Mouse (Mus musculus): Measurements from ENCODE around the gene Pex10. TPM values are rescaled to one million over a fixed set of nuclear protein-coding genes. Genes with fewer than 3 reads are reported as not detected.

The Pex10 gene
- total and polyA plus RNA-seq, 2 experiments from 2014 or later: 15.9 to 20.2 TPM

DNA sequence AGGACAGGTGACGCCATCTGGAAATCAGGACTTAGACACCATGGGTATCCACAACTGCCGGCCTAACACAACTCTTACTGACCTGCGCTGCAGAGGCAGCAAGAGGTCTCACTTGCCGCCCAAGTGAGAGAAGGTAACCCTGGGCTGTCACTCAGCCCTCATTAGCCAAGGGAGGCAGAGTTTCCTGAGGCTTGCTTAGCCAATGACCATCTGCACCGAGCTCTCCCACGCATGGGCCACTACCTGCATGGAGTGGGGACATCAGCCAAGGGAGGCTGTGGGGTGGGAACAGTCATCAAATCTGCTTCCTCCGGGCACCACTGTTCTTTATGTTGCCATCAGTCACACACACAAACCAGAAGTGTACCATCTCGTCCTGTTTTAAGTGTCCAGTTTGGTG, 29.2 kb downstream of the Pex10 start:
- 0 out of 2 replicates have a peak, but pooled peaks cover 4% of the 10 kb centered on the region for H3K36me3 ChIP-seq (ENCODE audit: insufficient read depth, low read length)
- DNase-seq (ENCODE audit: low spot score) (no peak), ATAC-seq (no peak)
- no peak overlapping the region for H3K9ac ChIP-seq (replicated peaks; ENCODE audit: low read length)
- no peaks in the 10 kb centered on the region for H3K4me1 ChIP-seq (ENCODE audit: insufficient read depth, low read length)
- no peak overlapping the region for H3K4me3 ChIP-seq (ENCODE audit: low read length)
- H3K27ac ChIP-seq: no peak overlapping the region
- no peak overlapping the region for H3K4me2 ChIP-seq (ENCODE audit: low read depth, low read length)
- 84% methylated on average over 8 of the region's 8 CpGs for WGBS
- no peaks in the 10 kb centered on the region for H3K27me3 ChIP-seq (ENCODE audit: insufficient read depth, low read length)
- TF ChIP-seq CTCF (IDR thresholded peaks at IDR 0.05; ENCODE audit: low read depth): no peak
- no peaks in the 10 kb centered on the region for H3K9me3 ChIP-seq (ENCODE audit: low read length)

DNA sequence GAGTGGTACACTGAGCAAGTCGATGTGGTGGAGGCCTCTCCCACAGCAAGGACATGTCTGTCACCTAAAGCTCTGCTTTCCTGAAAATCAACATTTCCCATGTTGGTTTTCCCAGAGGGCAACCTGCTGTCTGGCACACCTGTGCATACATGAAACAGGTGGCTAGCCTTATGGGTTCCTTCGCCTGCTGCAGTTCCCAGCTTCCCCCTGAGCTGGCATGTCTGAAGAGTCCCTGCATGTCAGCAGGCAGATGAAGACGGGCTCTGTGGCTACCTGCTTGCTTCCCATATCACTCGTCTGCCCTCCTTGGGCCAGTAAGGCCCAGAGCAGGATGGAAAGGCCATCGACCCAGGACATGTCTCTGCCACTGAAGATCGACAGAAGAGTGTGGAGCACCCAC, 30.6 kb downstream of the Pex10 start:
- Histone ChIP-seq H3K9ac (replicated peaks; ENCODE audit: low read length) (no peak overlapping the region), H3K27ac (no peak overlapping the region), H3K4me2 (ENCODE audit: low read depth, low read length) (no peak overlapping the region), H3K27me3 (ENCODE audit: insufficient read depth, low read length) (no peaks in the 10 kb centered on the region), H3K9me3 (ENCODE audit: low read length) (no peaks in the 10 kb centered on the region), H3K4me1 (ENCODE audit: insufficient read depth, low read length) (no peaks in the 10 kb centered on the region), H3K36me3 (ENCODE audit: insufficient read depth, low read length) (0 out of 2 replicates have a peak, but pooled peaks cover 4% of the 10 kb centered on the region), H3K4me3 (ENCODE audit: low read length) (no peak overlapping the region)
- ATAC-seq (no peak), DNase-seq (ENCODE audit: low spot score) (no peak)
- WGBS: 83% methylated on average over 6 of the region's 6 CpGs
- TF ChIP-seq CTCF (IDR thresholded peaks at IDR 0.05; ENCODE audit: low read depth): no peak

DNA sequence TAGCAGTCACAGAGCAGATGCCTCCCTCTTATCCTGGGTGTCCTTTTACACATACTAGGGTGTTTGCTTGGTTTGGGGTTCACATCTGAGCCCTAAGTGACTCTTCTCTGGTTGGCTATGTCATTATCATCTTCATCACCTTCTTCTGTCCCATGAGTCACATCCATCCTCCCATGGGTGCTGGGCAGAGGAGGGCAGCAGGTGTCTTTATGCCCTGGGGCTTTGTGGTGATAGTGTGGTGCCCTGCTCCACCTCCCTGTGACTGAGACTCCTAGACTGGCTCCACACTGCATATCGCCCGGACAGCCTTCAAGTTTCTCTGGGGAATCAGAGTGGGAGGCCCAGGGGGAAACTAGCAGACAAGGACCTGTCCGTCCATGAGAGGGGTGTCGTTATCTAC, 31.8 kb downstream of the Pex10 start:
- no peak for TF ChIP-seq CTCF (IDR thresholded peaks at IDR 0.05; ENCODE audit: low read depth)
- Histone ChIP-seq H3K27me3 (ENCODE audit: insufficient read depth, low read length) (no peaks in the 10 kb centered on the region), H3K4me1 (ENCODE audit: insufficient read depth, low read length) (no peaks in the 10 kb centered on the region), H3K9ac (replicated peaks; ENCODE audit: low read length) (no peak overlapping the region), H3K4me2 (ENCODE audit: low read depth, low read length) (no peak overlapping the region), H3K4me3 (ENCODE audit: low read length) (no peak overlapping the region), H3K27ac (no peak overlapping the region), H3K36me3 (ENCODE audit: insufficient read depth, low read length) (no peaks in the 10 kb centered on the region), H3K9me3 (ENCODE audit: low read length) (no peaks in the 10 kb centered on the region)
- 75% methylated on average over 4 of the region's 4 CpGs for WGBS
- ATAC-seq (no peak), DNase-seq (ENCODE audit: low spot score) (no peak)

DNA sequence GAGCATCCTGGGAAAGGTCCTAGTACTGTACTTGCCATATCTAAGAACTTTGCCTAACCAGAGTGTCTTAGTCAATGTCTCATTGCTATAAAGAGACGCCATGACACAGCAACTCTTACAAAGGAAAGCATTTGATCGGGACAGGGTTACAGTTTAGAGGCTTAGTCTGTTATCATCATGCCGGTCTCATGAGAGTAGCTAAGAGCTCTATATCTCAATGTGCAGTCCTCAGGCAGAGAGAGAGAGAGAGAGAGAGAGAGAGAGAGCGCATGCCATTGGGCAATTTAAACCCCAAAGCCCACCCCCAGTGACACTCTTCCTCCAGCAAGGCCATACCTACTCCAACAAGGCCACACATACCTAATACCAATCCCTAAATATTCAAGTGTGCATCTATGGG, 41.1 kb downstream of the Pex10 start:
- H3K27ac ChIP-seq: no peak overlapping the region
- H3K9me3 ChIP-seq (ENCODE audit: low read length): no peaks in the 10 kb centered on the region
- H3K4me2 ChIP-seq (ENCODE audit: low read depth, low read length): no peak overlapping the region
- no peaks in the 10 kb centered on the region for H3K27me3 ChIP-seq (ENCODE audit: insufficient read depth, low read length)
- H3K4me3 ChIP-seq (ENCODE audit: low read length): no peak overlapping the region
- H3K4me1 ChIP-seq (ENCODE audit: insufficient read depth, low read length): no peaks in the 10 kb centered on the region
- H3K9ac ChIP-seq (replicated peaks; ENCODE audit: low read length): no peak overlapping the region
- ATAC-seq: no peak
- WGBS: 98% methylated on average over 4 of the region's 4 CpGs
- no peak for DNase-seq (ENCODE audit: low spot score)
- no peaks in the 10 kb centered on the region for H3K36me3 ChIP-seq (ENCODE audit: insufficient read depth, low read length)
- no peak for TF ChIP-seq CTCF (IDR thresholded peaks at IDR 0.05; ENCODE audit: low read depth)

DNA sequence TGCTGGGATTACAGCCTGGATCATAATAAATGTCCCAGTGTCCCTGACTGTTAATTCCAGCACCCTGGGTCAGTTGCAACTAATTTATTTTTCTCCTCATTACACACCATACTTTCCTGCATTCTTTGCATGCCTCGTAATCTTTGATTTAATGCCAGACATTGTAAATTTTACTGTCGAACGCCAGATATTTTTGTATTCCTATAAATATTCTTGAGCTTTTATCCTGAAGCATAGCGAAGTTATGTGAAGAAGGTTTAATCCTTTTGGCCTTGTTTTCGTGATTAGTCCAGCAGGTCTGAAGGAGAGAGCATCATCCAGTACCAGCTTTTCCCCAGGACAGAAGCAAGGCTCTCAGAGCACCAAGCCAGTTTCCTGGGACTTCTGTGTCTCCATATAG, 42.7 kb downstream of the Pex10 start:
- 77% methylated on average over 5 of the region's 5 CpGs for WGBS
- DNase-seq (ENCODE audit: low spot score) (no peak), ATAC-seq (no peak)
- Histone ChIP-seq H3K36me3 (ENCODE audit: insufficient read depth, low read length) (no peaks in the 10 kb centered on the region), H3K4me1 (ENCODE audit: insufficient read depth, low read length) (no peaks in the 10 kb centered on the region), H3K27ac (no peak overlapping the region), H3K27me3 (ENCODE audit: insufficient read depth, low read length) (no peaks in the 10 kb centered on the region), H3K4me2 (ENCODE audit: low read depth, low read length) (no peak overlapping the region), H3K9me3 (ENCODE audit: low read length) (no peaks in the 10 kb centered on the region), H3K4me3 (ENCODE audit: low read length) (no peak overlapping the region), H3K9ac (replicated peaks; ENCODE audit: low read length) (no peak overlapping the region)
- TF ChIP-seq CTCF (IDR thresholded peaks at IDR 0.05; ENCODE audit: low read depth): no peak

DNA sequence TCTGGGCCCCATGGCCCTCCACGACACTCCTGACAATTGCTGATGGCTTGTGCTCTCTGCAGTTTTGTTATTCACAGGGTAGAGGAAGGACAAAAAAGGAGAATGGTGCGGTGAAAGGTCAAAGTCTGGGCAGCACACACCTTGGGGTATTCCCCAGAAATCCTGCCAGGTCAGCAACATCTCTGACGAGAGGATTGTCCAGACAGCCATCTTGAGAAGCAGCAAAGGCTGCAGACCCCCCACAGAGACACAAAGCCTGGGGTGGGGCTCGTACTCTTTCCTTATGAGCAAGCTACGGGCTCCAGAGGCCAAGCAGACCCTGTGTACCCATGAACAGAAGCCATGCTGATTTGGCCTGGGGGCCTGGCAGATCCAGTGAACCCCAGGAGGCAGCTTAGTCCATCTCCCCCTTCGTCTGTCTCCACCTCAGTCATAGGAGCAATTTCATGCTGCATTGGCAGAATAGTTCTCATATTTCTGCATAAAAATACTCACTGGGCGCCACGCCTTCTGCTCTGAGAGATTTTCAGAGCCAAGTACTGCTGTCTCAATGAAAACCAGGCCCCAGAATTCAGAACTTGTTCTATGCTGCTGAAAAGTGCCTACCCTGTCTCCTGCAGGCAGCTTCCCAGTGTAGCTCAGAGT, 47.1 kb downstream of the Pex10 start:
- 56% methylated on average over 8 of the region's 8 CpGs for WGBS
- H3K36me3 ChIP-seq (ENCODE audit: insufficient read depth, low read length): no peaks in the 10 kb centered on the region
- ATAC-seq: no peak
- H3K27ac ChIP-seq: no peak overlapping the region
- no peaks in the 10 kb centered on the region for H3K4me1 ChIP-seq (ENCODE audit: insufficient read depth, low read length)
- no peak overlapping the region for H3K9ac ChIP-seq (replicated peaks; ENCODE audit: low read length)
- no peaks in the 10 kb centered on the region for H3K9me3 ChIP-seq (ENCODE audit: low read length)
- H3K27me3 ChIP-seq (ENCODE audit: insufficient read depth, low read length): no peaks in the 10 kb centered on the region
- H3K4me3 ChIP-seq (ENCODE audit: low read length): no peak overlapping the region
- no peak overlapping the region for H3K4me2 ChIP-seq (ENCODE audit: low read depth, low read length)
- TF ChIP-seq CTCF (IDR thresholded peaks at IDR 0.05; ENCODE audit: low read depth): no peak
- DNase-seq (ENCODE audit: low spot score): no peak

DNA sequence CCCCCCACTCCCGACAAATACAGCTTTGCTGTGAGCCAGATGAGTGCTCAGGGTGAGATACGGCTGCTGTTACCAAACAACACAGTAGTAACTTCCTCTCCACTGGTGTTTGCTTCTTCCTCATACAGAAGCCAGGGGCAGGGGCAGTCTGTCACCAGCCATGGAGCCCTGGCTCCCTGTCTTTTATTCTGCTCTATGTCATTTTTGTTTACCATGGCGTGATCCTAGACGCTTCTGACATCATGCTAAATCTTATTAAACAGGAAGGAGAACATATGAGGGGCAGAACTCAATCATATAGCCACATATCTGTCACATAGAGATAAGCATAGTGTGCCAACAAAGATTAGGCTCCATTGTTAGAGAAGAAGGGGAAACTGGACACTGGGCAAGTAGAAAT, 49.8 kb downstream of the Pex10 start:
- Histone ChIP-seq H3K27me3 (ENCODE audit: insufficient read depth, low read length) (no peaks in the 10 kb centered on the region), H3K9ac (replicated peaks; ENCODE audit: low read length) (no peak overlapping the region), H3K4me1 (ENCODE audit: insufficient read depth, low read length) (no peaks in the 10 kb centered on the region), H3K4me3 (ENCODE audit: low read length) (no peak overlapping the region), H3K9me3 (ENCODE audit: low read length) (no peaks in the 10 kb centered on the region), H3K36me3 (ENCODE audit: insufficient read depth, low read length) (no peaks in the 10 kb centered on the region), H3K27ac (no peak overlapping the region), H3K4me2 (ENCODE audit: low read depth, low read length) (no peak overlapping the region)
- no peak for ATAC-seq
- WGBS: 80% methylated on average over 4 of the region's 4 CpGs
- no peak for DNase-seq (ENCODE audit: low spot score)
- TF ChIP-seq CTCF (IDR thresholded peaks at IDR 0.05; ENCODE audit: low read depth): no peak

Data from hindbrain, postnatal 0 days (tissue).